Mouse (Mus musculus) stomach, postnatal 0 days (tissue): ENCODE results near the gene Gnat1.

Experiments used
- CTCF ChIP-seq: IDR thresholded peaks from 2 replicates; pipeline ENCODE4 v1.5.1; 2016; ENCODE audit warnings: antibody characterized with exemption, low read depth, mild to moderate bottlenecking, moderate library complexity
- EP300 ChIP-seq: optimal IDR thresholded peaks from 2 replicates; pipeline ENCODE3; 2016; ENCODE audit warnings: antibody characterized with exemption

DNA sequence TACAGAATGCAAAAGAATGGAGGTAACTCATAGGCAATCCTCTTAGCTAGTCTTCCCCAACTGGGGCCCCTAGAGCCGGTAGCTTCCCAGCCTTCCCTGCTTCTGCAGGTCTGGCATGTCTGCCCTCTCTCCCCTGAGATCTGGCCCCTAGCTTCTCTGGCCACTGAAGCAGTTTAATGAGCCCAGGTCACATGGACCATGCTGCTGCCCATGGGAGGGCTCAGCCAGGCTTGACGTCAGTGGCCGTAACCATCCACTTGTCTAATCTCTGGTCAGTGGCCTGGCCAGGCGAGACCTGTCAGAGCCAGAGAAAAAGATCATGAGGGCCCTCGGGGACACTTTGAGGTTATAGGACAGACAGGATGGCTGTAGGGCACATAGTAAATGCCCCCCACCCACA, 9.3 kb downstream of the Gnat1 start:
- TF ChIP-seq CTCF (no peak), EP300 (no peak)
